Mouse (Mus musculus) limb, embryonic 11.5 days (tissue): ENCODE results near the gene Foxred1. TPM values are rescaled to one million over a fixed set of nuclear protein-coding genes. Genes with fewer than 3 reads are reported as not detected.

Source experiments
- ATAC-seq: fragments of 200-750 bp; cut with Nextera tagmentation; 2 replicates; pipeline ENCODE4 v1.8.0; 2017; ENCODE audit warnings: low read depth; ENCODE audit not compliant: insufficient number of reproducible peaks, low FRiP score, low TSS enrichment
- DNase-seq: peaks from one replicate; pipeline ENCODE4 v3.0.0-alpha.2; 2015; ENCODE audit warnings: low spot score
- H3K27ac ChIP-seq: fragments of 300-500 bp; sonication (generic); replicated peaks from 2 replicates; pipeline ENCODE4 v1.5.1; 2014; ENCODE audit warnings: low read depth, mild to moderate bottlenecking, low read length
- H3K27me3 ChIP-seq: fragments of 300-500 bp; sonication (generic); 2 replicates; pipeline ENCODE4 v1.6.1; 2014; ENCODE audit warnings: mild to moderate bottlenecking, low read length, mixed read lengths; ENCODE audit not compliant: control insufficient read depth, insufficient read depth
- H3K36me3 ChIP-seq: fragments of 300-500 bp; sonication (generic); 2 replicates; pipeline ENCODE4 v1.6.1; 2014; ENCODE audit warnings: mild to moderate bottlenecking, low read length, moderate library complexity, mixed read lengths; ENCODE audit not compliant: control insufficient read depth, insufficient read depth
- H3K4me1 ChIP-seq: fragments of 300-500 bp; sonication (generic); 2 replicates; pipeline ENCODE4 v1.6.1; 2014; ENCODE audit warnings: low read length, mixed read lengths; ENCODE audit not compliant: control insufficient read depth, insufficient read depth
- H3K4me2 ChIP-seq: fragments of 300-500 bp; sonication (generic); 2 replicates; pipeline ENCODE4 v1.6.1; 2014; ENCODE audit warnings: low read depth, mild to moderate bottlenecking, moderate library complexity; ENCODE audit not compliant: severe bottlenecking
- H3K4me3 ChIP-seq: fragments of 300-500 bp; sonication (generic); 2 replicates; pipeline ENCODE4 v1.5.1; 2014; ENCODE audit warnings: low read depth, low read length
- H3K9ac ChIP-seq: fragments of 300-500 bp; sonication (generic); 2 replicates; pipeline ENCODE4 v1.6.1; 2014; ENCODE audit warnings: mild to moderate bottlenecking, low read length
- H3K9me3 ChIP-seq: fragments of 300-500 bp; sonication (generic); 2 replicates; pipeline ENCODE4 v1.6.1; 2016; ENCODE audit warnings: low read length; ENCODE audit not compliant: control insufficient read depth
- WGBS: fragments of 180-500 bp; shearing (Covaris S2); extraction: QIAGEN DNeasy Blood & Tissue Kit; methylation state at CpG from one replicate; pipeline ENCODE4 v1.1.7; 2014; 5-methylcytosine and 5-hydroxymethylcytosine counted together
- polyA plus RNA-seq: library from polyadenylated mRNA; unstranded; fragments of >200 nt; fragmentation: Nextera tagmentation; extraction: Ambion mirVana; gene quantifications from 2 replicates; pipeline ENCODE4 v1.2.1, GENCODE M21; 2014

Foxred1 gene
- polyA plus RNA-seq, 1 experiment from 2014 or later, result 35.7 TPM

DNA sequence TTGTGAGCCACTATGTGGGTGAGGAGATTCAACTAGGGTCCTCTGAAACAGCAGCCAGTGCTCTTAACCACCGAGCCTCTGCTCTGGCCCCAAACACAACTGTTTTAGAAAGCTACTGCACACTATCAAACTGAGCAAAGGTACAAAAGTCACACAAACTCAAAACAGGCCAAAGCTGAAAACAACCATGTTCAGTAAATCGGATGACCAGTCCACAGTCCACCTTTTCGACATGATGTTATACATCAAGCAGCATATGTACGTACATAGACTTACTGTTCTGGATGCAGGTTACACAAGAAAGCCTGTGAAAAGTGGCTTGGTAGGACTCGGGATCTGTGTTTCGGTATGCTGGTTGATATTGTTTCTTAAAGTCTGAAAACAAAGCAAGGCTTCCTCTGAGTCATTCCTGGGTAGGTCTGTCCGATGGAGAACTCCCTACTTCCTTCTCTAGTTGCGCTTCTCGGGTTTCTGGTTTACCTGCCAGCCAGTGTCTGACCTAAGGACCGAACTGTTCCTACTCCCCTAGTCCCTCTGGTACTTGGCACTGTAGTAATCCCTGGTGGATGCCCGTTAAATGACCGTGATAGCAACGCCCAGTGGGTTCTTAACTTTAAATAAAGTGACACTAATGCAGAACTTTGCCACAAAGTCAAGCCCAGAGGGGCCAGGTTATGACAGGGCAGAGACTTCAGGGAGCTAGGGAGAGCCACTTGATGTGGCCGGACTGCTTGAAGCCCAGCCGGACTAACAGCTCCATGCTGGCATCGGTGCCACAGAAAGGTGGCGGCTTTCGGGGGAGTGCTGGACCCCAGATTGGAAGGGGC lies 11.7 kb downstream of the Foxred1 start:
- no peaks in the 10 kb centered on the region for H3K36me3 ChIP-seq
- H3K4me3 ChIP-seq, result peak overlapping the region; percentile 56
- peak overlapping the region; percentile 85 for H3K4me2 ChIP-seq
- DNase-seq, result no peak
- no peak overlapping the region for H3K27ac ChIP-seq
- peak; percentile 39; the same call in 1 of the 2 replicates for ATAC-seq
- H3K27me3 ChIP-seq, result no peaks in the 10 kb centered on the region
- 27% methylated on average over 18 of the region's 18 CpGs for WGBS
- peak overlapping the region; percentile 70 for H3K9ac ChIP-seq
- H3K9me3 ChIP-seq, result no peaks in the 10 kb centered on the region
- H3K4me1 ChIP-seq, result peaks cover 5% of the 10 kb centered on the region; the same call in 1 of the 2 replicates

DNA sequence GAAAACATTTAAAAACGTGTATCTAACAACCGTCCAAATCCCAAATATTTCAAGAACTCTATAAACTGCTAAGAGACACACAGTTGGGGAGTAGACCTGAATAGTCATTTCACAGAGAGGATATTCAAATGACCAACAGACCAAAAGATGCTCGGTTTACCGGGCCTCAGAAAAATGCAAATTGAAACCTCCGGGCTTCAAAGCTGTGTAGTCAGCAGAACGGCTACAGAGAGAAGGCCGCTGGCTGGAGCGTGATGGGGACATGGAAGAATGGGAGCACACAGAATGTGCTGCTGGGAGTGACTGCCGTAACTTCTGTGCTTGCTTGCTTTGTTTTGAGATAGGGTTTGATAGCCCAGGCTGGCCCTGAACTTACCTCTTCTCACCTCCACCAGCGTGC lies 12.5 kb downstream of the Foxred1 start:
- Histone ChIP-seq H3K4me1 (peaks cover 5% of the 10 kb centered on the region; the same call in 1 of the 2 replicates), H3K27me3 (no peaks in the 10 kb centered on the region), H3K27ac (no peak overlapping the region), H3K9me3 (no peaks in the 10 kb centered on the region), H3K9ac (no peak overlapping the region), H3K36me3 (no peaks in the 10 kb centered on the region), H3K4me2 (no peak overlapping the region; the same call in 1 of the 2 replicates), H3K4me3 (no peak overlapping the region)
- WGBS, result 84% methylated on average over 10 of the region's 10 CpGs
- ATAC-seq (no peak), DNase-seq (no peak)

DNA sequence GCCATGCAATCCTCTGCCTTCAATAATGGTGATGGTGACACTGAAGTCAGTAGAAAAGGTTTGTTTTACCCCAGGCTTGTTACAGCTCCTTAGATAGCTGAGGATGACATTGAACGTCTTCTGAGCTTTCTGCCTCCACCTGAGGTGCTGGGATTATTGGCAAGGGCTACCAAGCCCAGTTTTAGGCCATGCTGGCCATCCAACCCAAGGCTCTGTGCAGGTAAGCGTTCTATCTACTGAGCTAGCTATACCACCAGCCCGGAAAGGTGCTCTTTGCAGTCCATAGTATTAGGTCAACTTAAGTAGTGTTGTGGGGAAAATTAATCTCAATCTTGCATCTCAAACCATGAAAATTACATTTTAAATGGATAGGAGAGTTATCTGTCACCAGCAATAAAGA lies 13.2 kb downstream of the Foxred1 start:
- Histone ChIP-seq H3K4me1 (peaks cover 5% of the 10 kb centered on the region; the same call in 1 of the 2 replicates), H3K36me3 (no peaks in the 10 kb centered on the region), H3K4me2 (no peak overlapping the region), H3K27ac (no peak overlapping the region), H3K9ac (no peak overlapping the region), H3K27me3 (no peaks in the 10 kb centered on the region), H3K4me3 (no peak overlapping the region), H3K9me3 (no peaks in the 10 kb centered on the region)
- WGBS, result 91% methylated on average over 3 of the region's 3 CpGs
- DNase-seq, result no peak
- ATAC-seq, result no peak

DNA sequence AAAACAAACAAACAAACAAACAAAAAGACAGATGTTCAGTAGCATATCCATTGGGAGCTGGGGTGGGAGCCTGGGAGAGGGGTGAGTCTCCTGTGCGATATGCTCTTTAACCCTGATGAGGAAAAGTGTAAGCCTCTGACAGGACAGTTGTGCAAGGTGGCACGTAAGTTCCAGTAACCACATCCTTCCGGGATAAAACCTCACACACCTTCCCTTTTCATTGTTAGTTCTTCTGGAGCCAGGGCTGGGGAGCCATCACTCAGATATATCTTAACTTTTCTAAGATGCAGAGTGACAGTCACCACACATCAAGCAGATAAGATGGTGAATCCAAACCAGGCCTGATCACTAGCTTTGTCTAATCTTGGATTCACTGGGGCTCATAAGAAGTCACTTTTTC lies 16.8 kb downstream of the Foxred1 start:
- H3K4me2 ChIP-seq, result no peak overlapping the region
- no peak overlapping the region for H3K27ac ChIP-seq
- WGBS, result 94% methylated on average over 3 of the region's 3 CpGs
- H3K9me3 ChIP-seq, result no peaks in the 10 kb centered on the region
- no peak overlapping the region for H3K9ac ChIP-seq
- no peak for DNase-seq
- H3K36me3 ChIP-seq, result no peaks in the 10 kb centered on the region; the same call in 1 of the 2 replicates
- H3K27me3 ChIP-seq, result no peaks in the 10 kb centered on the region
- no peak for ATAC-seq
- H3K4me3 ChIP-seq, result no peak overlapping the region
- H3K4me1 ChIP-seq, result no peaks in the 10 kb centered on the region

DNA sequence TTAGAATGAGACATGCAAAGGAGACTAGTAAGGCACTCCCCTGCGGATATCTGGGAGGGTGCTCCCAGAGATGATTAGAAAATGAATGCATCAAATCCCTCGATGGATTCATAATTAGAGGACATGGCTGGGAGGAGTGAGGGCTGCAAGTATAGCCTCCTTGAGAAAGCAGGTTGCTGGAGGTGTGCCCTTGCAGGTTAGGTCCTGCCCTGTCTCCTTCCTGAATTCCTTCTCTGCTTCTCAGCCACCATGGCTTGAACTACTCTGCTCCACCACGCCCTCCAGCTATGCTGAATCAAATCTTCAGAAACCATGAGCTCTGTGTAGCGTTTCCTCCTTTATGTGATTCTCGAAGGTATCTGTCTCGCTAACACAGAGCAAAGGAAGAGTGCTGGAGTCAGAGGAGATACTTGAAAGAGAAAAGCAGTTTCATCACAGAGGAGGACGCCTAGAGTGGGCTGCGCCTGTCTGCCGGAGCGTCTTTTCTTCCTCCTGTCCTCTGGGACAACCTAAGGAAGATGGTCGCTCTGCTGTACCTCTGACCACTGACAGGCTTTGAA lies 17.8 kb downstream of the Foxred1 start:
- Histone ChIP-seq H3K27me3 (no peaks in the 10 kb centered on the region), H3K27ac (no peak overlapping the region), H3K36me3 (peaks cover 5% of the 10 kb centered on the region; the same call in 1 of the 2 replicates), H3K4me1 (no peaks in the 10 kb centered on the region), H3K4me2 (no peak overlapping the region), H3K9me3 (no peaks in the 10 kb centered on the region), H3K4me3 (no peak overlapping the region), H3K9ac (no peak overlapping the region)
- ATAC-seq (no peak), DNase-seq (no peak)
- whole genome bisulfite sequencing, result 76% methylated on average over 11 of the region's 11 CpGs

DNA sequence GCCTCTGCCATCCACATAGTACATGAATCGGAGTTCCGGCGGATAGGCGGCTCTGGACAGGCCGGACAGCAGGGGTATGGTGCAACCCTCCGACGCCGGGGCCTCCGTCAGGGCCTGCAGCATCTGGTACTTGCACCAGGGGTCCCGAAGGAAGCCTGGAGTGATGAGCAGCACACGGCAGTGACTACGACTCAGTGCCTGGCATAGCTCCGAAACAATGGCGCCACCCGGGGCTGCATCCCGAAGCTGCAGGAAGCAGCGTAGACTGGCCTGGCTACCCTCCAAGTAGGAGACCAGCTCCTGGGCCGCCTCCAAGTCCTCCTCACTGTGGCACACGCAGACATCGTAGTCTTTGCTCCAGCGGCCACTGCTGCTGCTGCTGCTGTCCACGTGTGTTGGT lies 22.2 kb downstream of the Foxred1 start:
- no peak overlapping the region for H3K9ac ChIP-seq
- H3K4me1 ChIP-seq, result no peaks in the 10 kb centered on the region
- H3K4me3 ChIP-seq, result no peak overlapping the region
- WGBS, result 83% methylated on average over 22 of the region's 22 CpGs
- DNase-seq (no peak), ATAC-seq (no peak)
- H3K36me3 ChIP-seq, result peaks cover 8% of the 10 kb centered on the region
- H3K4me2 ChIP-seq, result no peak overlapping the region
- H3K27me3 ChIP-seq, result no peaks in the 10 kb centered on the region
- no peaks in the 10 kb centered on the region for H3K9me3 ChIP-seq
- no peak overlapping the region for H3K27ac ChIP-seq

DNA sequence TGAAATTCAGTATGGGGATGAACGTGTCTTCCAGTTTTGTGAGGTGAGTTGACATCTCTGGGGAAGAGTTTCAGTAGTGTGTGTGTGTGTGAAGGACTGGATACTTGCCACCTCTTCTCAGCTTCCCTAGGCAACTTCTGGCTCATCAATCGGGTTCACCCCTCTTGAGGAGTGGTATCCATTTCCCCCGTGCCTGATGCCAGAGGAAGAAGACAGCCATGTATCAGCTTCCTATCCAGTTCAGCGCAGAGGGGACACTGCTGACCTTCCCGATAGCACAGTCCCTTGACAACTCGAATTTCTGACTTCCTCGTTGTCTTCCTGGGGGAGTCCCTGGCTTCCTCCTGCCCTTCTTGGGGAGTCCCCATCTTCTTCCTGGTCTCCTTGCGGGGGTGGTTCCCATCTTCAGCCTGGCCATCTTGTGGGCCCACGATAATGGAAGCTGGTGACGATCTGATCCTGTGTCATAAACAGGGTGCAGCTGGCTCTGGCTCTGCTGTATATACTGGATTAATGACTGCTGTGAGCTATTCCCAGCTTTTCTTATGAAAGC lies 23.4 kb downstream of the Foxred1 start:
- 89% methylated on average over 10 of the region's 10 CpGs for WGBS
- H3K9me3 ChIP-seq, result no peaks in the 10 kb centered on the region
- ATAC-seq (no peak), DNase-seq (no peak)
- no peak overlapping the region for H3K27ac ChIP-seq
- no peaks in the 10 kb centered on the region for H3K27me3 ChIP-seq
- H3K4me1 ChIP-seq, result no peaks in the 10 kb centered on the region
- peaks cover 8% of the 10 kb centered on the region for H3K36me3 ChIP-seq
- no peak overlapping the region for H3K4me3 ChIP-seq
- H3K9ac ChIP-seq, result no peak overlapping the region
- no peak overlapping the region for H3K4me2 ChIP-seq

DNA sequence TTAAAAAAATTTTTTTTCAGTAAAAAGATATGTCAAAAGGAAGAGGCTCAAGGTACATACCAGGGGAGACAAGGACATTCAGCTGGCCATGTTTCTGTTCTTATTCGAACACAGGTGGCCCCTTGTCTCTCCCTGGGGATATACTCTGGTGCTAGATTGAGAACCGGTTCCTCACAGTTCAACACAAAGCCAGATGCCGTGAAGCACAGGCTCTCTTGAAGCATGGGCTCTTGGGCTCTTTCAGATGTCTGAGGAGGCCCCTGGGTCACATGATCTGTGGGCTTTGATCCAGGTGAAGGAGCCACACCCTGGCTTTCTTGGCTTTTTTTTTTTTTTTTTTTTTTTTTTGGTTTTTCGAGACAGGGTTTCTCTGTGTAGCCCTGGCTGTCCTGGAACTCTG lies 24.4 kb downstream of the Foxred1 start:
- DNase-seq (no peak), ATAC-seq (no peak)
- H3K4me3 ChIP-seq, result no peak overlapping the region
- peaks cover 8% of the 10 kb centered on the region for H3K36me3 ChIP-seq
- H3K9me3 ChIP-seq, result no peaks in the 10 kb centered on the region
- no peak overlapping the region for H3K4me2 ChIP-seq
- no peak overlapping the region for H3K27ac ChIP-seq
- H3K4me1 ChIP-seq, result no peaks in the 10 kb centered on the region
- no peaks in the 10 kb centered on the region for H3K27me3 ChIP-seq
- 82% methylated on average over 4 of the region's 4 CpGs for WGBS
- H3K9ac ChIP-seq, result no peak overlapping the region
